Comparison of ENCODE assay signal across 23 mouse cellular contexts in genomic region chr2:130200961-130201360, GRCm38 (mm10). TPM values are rescaled to one million over a fixed set of nuclear protein-coding genes. Genes with fewer than 3 reads are reported as not detected.
"Had no signal": no experiment of that assay in that cellular context is flagged by ENCODE, and none has a peak within 500 bp of the region (broad histone marks: within the 10 kb centered on the region; RNA-seq: fewer than 3 reads in every experiment).

No protein-coding gene starts in this region.

- H3K4me3 ChIP-seq: midbrain, embryonic 10.5 days; midbrain, embryonic 12.5 days; myocyte; neural tube, embryonic 12.5 days had no signal

- H3K4me1 ChIP-seq: midbrain, embryonic 10.5 days; midbrain, embryonic 12.5 days; neural tube, embryonic 12.5 days had no signal

- H3K9ac ChIP-seq: lung, embryonic 14.5 days; midbrain, embryonic 12.5 days; neural tube, embryonic 12.5 days had no signal

- H3K27me3 ChIP-seq: midbrain, embryonic 12.5 days; neural tube, embryonic 12.5 days had no signal

- DNase-seq: lung, adult 18-20 months; lung, embryonic 14.5 days; lung, postnatal 10 days; lung, postnatal 4 days; midbrain, embryonic 14.5 days; right cerebral cortex, postnatal 25 days; right cerebral cortex, postnatal 4 days; spleen, adult 18-20 months; thymus, adult 18-20 months; thymus, postnatal 14 days; thymus, postnatal 36 days had no signal

- ATAC-seq: midbrain, embryonic 16.5 days had no signal

- H3K27ac ChIP-seq: midbrain, embryonic 10.5 days; midbrain, embryonic 12.5 days; neural tube, embryonic 12.5 days had no signal

- H3K9me3 ChIP-seq: midbrain, embryonic 12.5 days had no signal

- H3K4me2 ChIP-seq: lung, embryonic 14.5 days; midbrain, embryonic 12.5 days; neural tube, embryonic 12.5 days had no signal

- H3K36me3 ChIP-seq: midbrain, embryonic 10.5 days; midbrain, embryonic 12.5 days; neural tube, embryonic 12.5 days had no signal

RNA-seq across cellular contexts. Expression of gene Tmc2, which starts 6.0 kb away (rescaled TPM):
- total RNA-seq: megakaryocyte, adult 5-6 weeks; megakaryocyte-erythroid progenitor cell, adult 5-6 weeks; neutrophil, adult 5-6 weeks had no signal
- polyA plus RNA-seq: lung, embryonic 14.5 days; lung, embryonic 16.5 days; midbrain, embryonic 10.5 days; midbrain, embryonic 12.5 days; midbrain, embryonic 14.5 days; midbrain, embryonic 16.5 days; myocyte; neural tube, embryonic 12.5 days; small intestine, adult 2 months; stomach, embryonic 14.5 days; stomach, embryonic 16.5 days had no signal
